Mouse (Mus musculus) embryo, embryonic 11.5 days (tissue): ENCODE data around the gene Nrarp.

Experiments
- DNase-seq: peaks from one replicate; pipeline ENCODE4 v3.0.0-alpha.2; 2012; ENCODE audit warnings: low read depth, low spot score

Nrarp gene

DNA sequence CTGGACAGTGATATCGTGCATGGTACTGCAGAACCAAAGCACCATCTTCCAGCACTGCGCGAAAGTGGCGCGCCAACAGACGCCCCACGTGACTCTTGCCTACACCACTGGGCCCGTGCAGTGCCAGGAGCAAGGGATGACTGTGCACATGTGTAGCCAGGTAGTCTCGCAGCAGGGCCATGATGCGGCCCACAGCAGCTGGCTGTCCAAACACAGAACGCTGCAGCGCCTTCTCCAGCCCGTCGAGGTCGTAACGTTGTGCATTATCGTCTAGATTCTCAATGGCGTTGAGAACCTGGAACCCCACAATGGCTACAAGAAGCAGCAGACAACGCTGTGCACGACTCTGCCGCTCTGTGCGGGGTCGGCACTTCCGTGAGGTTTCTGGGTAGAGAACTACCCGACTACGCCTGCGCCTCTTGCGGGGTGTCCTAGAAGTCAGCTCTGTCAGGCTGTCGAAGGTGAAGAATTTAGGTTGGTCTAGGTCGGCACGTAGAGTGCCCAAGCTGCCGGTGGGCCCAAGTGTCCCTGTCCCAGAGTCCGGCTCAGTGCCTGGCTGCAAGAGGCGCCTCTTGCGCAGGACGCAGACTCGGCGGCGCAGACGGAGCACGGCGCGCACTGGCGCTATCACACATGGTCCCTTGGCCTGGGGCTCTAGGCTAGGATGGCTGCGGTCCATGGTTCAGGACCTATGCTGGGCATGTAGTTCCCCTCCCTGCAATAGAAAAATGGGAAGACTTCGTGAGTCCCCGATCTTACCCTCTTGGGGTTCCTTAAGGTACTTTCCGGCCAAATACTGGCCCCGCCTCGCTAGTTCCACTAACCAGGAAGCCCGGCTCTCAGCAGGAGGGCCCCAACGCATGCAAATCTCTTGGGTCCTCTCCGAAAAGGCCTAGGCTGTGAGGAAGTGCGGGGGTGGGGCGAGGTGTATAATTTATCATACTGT is 14.9 kb downstream of the Nrarp start:
- DNase-seq = no peak

GRCm38 (mm10) chr2:25196172-25196954 is 15.8 kb downstream of the Nrarp start, which contains the start of gene Tor4a:
Gene Tor4a, minus strand, starts transcription at chr2:25196886.
- DNase-seq = no peak

GRCm38 (mm10) chr2:25197191-25197590 is 16.6 kb downstream of the Nrarp start:
- no peak for DNase-seq

GRCm38 (mm10) chr2:25197946-25198345 is 17.4 kb downstream of the Nrarp start:
- DNase-seq = no peak

GRCm38 (mm10) chr2:25200631-25201030 is 20.1 kb downstream of the Nrarp start:
- no peak for DNase-seq

DNA sequence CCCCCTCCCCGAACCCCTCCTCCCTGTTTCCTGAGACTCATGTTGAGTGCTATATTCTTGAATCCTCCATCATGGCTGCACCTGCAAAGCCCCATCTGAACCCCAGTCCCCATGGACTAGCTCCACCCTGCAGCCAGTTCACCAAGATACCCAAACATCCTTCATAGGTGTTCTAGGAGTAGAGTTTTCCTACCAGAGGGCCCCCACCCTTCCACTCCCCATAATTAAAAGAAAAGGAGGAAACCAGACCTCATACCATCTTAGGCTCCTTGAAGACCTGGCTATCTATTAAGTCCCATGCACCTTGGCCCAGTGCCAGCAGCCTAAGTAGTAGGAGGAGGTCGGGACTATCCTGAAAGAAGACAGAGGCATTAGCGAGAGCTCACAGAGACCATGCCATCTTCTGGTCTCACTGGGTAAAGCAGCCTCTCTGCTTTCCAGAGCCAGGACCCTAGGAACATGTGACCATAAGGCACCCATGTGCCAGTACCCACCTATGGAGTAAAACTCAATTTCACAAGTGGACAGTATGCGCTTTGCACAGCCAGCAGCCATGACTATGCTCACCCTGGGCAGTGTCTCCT is 23.2 kb downstream of the Nrarp start:
- no peak for DNase-seq

DNA sequence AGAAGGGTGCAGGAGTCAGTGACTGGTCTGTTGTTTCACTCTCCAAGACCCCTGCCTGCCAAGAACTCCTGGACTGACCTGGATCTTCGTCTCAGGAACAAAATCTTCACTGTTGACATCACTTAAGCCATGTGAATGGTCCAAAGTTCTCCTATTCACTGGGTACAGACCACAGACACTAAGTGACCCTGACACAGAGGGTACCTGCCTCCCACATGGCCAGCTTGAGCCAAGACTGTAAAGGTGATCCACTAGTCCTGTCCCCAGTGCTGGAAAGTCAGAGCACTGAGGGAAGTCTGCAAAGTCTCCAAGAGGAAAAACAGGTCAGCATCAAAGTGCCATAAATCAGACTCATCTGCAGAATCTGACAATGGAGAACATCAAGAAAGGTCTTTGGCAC is 27.0 kb downstream of the Nrarp start:
- no peak for DNase-seq

- no peak for DNase-seq
These were observed 30.1 kb downstream of the Nrarp start for GRCm38 (mm10) chr2:25210686-25211085.

DNA sequence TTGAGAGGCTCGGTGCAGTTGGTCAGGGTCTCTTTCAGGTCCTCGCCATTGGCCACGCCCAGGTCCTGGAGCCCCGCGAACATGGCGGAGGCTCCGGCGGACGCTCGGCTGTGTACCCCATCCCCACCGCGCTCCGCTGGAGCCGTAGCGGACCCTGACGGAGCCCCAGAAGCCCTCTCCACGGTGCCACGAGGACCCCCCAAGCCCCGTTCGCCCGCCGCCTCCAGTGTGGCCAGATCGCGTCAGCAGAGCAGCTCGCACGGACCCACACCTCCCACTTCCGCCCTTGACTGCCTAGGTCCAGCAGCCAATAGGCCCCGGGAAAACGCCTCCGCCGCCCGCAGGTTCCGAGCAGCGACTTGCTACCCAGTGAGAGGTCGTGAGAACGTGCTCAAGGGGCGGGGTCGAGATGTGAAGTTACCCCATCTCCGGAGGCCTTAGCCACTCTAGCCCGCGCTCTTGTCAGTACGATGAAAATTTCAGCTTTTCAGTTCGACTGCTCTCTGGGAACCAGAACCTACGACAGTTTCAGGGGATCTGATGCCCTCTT is 30.6 kb downstream of the Nrarp start, which contains the start of gene Nelfb:
Gene Nelfb, minus strand, starts transcription at position 369 of the 550 bp plus-strand sequence.
- DNase-seq = peak; percentile 84

DNA sequence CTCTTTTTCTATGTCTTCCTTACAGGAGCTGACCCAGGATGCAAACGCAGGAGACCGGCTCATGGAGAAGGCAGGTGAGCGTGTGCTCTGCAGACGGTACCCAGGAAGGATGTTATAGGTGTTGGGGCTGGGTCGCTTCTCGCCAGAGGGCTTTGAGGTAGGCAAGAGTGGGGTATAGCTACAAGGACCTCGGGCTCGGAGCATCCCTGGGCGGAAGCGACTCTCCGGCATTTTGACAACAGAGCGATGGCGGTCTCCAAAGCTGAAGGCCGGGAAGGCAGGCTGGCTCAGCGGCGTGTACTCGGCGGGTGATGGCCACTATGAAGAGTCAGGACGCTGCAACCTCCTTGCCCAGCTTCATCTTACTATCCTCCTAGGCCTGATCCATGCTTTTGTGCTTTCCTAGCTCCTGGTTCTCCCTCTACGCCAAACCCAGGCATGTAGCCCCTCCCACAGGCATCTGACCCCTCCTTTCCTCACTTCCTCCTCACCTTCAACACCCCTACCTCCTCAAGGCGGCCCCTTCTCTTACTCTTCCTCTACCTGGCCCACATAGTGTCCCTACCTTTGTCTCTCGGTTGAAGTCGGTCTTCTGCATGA is 32.8 kb downstream of the Nrarp start:
- no peak for DNase-seq

DNA sequence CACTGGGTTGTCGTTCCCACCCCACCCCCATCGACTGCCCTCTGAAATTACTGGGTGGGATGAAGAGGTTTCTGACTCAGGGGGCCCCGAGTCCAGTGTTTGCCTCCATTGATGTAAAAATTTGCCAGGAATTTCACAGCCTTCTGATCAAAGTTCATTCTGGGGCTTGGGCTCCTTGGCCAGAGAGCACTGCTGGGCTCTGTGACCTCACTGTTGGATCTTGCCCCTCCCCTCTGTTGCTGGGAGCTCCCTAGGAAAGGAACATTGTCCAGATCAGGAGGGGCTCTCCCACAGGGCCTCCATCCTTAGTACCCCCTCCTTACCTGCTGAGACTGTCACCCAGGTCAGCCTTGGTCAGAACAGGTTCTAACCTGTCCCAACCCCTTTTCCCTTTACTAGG is 33.9 kb downstream of the Nrarp start, which contains the start of gene Stpg3:
Gene Stpg3, minus strand, starts transcription at position 194 of the 400 bp plus-strand sequence.
- DNase-seq = no peak

- no peak for DNase-seq
These were observed 37.1 kb downstream of the Nrarp start for GRCm38 (mm10) chr2:25217666-25218065.

- DNase-seq = no peak
These were observed 37.9 kb downstream of the Nrarp start, which contains the start of gene Fam166a for GRCm38 (mm10) chr2:25218445-25218844. Gene Fam166a, plus strand, starts transcription at chr2:25218745.

DNA sequence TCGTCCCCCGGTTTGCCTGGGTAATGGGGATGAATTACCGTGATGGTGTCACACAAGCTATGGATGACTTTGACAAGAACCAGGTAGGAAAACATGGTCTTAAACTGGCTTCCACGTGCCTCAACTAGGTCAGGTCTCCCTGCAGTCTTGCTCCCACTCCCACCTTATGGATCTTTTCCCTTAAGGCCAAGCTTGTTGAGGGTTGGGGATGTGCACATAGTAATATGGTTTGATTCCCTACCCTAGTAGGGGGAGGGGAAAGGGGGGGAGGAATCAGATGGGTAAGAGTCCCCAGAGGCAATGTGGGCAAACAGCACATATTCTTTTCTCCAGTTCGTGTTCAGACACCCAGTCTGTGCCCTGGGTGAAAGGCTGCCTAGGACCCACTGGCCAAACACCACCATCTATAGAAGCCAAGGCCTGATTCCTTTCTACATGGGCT is 40.8 kb downstream of the Nrarp start:
- DNase-seq = no peak

GRCm38 (mm10) chr2:25223681-25224491 is 43.3 kb downstream of the Nrarp start:
- DNase-seq = peak; percentile 35

- DNase-seq = no peak
These were observed 43.9 kb downstream of the Nrarp start, which contains the start of gene Tubb4b for GRCm38 (mm10) chr2:25224492-25224765. Gene Tubb4b, minus strand, starts transcription at chr2:25224702.

GRCm38 (mm10) chr2:25224766-25225752 is 44.5 kb downstream of the Nrarp start:
- DNase-seq = peak; percentile 96

DNA sequence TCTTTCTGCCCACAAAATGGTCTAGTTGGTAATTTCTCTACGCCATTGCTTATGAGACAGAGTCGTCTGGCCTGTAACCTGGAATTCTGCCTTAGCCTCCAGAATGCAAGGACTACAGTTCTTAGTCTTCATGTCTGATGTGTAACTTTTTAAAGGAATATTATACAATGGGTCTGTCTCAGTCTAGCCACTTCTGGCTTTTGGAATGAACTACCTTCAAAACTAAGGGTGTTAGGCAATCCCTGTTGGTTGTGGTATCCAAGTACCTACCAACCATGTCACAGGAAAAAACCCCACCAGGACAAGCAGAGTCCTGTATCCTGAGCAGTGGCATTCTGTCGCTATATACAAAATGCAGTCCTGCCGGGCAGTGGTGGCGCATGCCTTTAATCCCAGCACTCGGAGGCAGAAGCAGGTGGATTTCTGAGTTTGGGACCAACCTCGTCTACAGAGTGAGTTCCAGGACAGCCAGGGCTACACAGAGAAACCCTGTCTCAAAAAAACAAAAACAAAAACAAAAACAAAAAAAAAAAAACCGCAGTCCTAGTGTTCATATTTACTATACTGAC is 45.3 kb downstream of the Nrarp start:
- no peak for DNase-seq

GRCm38 (mm10) chr2:25226864-25227263 is 46.3 kb downstream of the Nrarp start:
- DNase-seq = no peak
